Mouse (Mus musculus) E14TG2a.4 (cell line): ENCODE measurements around the gene Polr1e.

Experiments used
- H3K27me3 ChIP-seq: 2 replicates; pipeline ENCODE4 v1.6.1; 2014; ENCODE audit warnings: low read length, control low read depth; ENCODE audit not compliant: insufficient read depth
- H3K36me3 ChIP-seq: 2 replicates; pipeline ENCODE4 v1.6.1; 2014; ENCODE audit warnings: low read length, control low read depth; ENCODE audit not compliant: insufficient read depth
- H3K4me1 ChIP-seq: replicated peaks from 2 replicates; pipeline ENCODE4 v1.6.1; 2014; ENCODE audit warnings: low read depth, low read length, control low read depth
- H3K4me3 ChIP-seq: replicated peaks from 2 replicates; pipeline ENCODE4 v1.5.1; 2014; ENCODE audit warnings: mild to moderate bottlenecking, low read length
- H3K9me3 ChIP-seq: 2 replicates; pipeline ENCODE4 v1.6.1; 2014; ENCODE audit warnings: low read length, control low read depth
- CTCF ChIP-seq: conservative IDR thresholded peaks from 2 replicates; pipeline ENCODE4 v1.5.1; 2014; ENCODE audit warnings: low read length
- NANOG ChIP-seq: IDR thresholded peaks from 2 replicates; pipeline ENCODE4 v1.6.1; 2014; ENCODE audit warnings: borderline replicate concordance, low read length, mixed read lengths
- POU5F1 ChIP-seq: IDR thresholded peaks from 2 replicates; pipeline ENCODE4 v1.6.1; 2014; ENCODE audit warnings: low read length, borderline replicate concordance

Polr1e gene

DNA sequence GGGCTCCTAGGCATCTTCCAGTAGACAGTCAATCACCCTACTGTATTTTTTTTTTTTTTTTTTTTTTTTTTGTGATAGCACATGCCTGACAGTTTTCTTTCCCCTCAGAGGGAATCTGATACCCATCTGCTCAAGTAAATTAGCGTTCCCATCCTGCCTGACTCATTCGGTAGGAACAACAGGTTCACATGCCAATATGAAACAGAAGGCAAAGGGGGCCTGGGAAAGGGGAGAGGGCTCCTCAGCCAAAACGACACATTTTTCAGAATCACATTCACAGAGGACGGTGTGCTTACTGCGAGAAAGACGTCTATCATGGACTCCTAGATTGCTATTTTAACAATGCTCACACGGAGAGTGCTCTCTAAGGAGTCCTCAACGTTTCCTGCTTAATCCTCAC is 65.1 kb downstream of the Polr1e start:
- Histone ChIP-seq H3K4me3 (peak overlapping the region; percentile 84), H3K4me1 (peaks cover 44% of the 10 kb centered on the region), H3K27me3 (0 out of 2 replicates have a peak, but pooled peaks cover 8% of the 10 kb centered on the region), H3K36me3 (peaks cover 4% of the 10 kb centered on the region; the same call in 1 of the 2 replicates), H3K9me3 (peaks cover 3% of the 10 kb centered on the region; the same call in 1 of the 2 replicates)
- TF ChIP-seq POU5F1 (no peak), CTCF (no peak)

DNA sequence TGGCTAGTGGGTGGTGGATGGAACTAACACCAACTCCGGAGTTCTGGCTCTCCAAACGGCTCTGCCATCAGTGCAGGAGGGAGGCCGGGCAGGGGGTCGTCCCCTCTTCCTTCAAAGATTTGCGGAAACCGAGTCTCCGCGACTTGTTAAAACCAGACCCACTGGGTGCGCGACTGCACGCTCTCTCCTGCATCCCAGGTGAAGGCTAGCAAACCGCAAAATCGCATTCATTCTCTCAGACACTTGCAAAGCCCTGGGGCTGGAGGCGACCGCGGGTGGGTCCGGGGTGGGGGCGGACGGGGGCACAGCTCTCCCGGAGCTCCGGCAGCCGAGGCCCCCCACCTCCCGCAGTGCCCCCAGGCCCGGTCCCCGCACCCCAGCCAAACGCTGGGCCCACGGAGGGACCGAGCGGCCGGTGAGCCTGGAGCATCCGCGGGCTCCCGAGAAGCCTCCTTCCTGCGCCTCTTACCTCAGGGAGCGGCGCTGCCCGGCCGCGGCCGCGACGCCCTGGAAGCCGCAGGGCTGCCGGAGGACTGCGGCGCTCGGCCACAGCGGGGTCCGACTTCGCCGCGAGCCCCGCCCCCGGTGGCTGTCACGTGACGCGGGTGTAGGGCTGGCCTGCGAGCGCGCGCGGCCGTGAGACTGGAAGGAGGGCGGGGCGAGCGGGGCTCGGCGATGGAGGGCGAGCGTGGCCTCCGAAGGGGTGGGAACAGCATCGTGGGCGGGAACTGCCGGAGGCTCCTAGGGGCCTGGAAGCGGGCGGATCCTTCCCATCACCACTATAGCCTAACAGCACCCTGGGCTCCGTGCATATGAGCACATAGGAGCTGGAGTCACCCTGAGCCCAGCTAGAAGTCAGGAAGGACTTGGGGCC is 65.9 kb downstream of the Polr1e start, which contains the start of gene Fbxo10:
Fbxo10 (minus strand) TSS at position 584 of the 874 bp plus-strand sequence.
- peaks cover 6% of the 10 kb centered on the region; the same call in 1 of the 2 replicates for H3K9me3 ChIP-seq
- no peak for TF ChIP-seq POU5F1
- TF ChIP-seq CTCF: no peak
- TF ChIP-seq NANOG: no peak

DNA sequence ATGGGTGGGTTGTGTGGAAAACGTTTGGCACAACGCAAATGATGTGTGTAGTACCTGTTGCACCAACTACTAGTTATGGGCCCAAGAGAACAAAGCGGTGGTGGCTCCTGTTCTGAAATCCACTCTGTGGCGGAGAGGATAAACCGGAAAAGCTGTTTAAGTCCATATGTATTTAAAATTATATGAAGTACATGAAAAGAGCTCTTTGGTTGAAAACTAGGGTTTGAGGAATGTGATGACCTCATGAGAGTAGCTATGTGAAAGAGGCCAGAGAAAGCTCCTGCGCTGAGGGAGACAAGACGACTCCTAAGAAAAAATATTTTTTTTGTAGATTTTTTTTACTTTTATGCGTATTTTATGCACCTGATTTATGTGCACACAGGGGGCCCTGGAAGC is 66.5 kb downstream of the Polr1e start:
- TF ChIP-seq POU5F1: no peak
- no peak for TF ChIP-seq CTCF
- no peak for TF ChIP-seq NANOG

More for the DNA sequence above, 65.9 kb downstream of the Polr1e start, which contains the start of gene Fbxo10:
- peak within 1 kb of the TSS; percentile 84 for H3K4me3 ChIP-seq
- peaks cover 44% of the 10 kb centered on the region for H3K4me1 ChIP-seq
- no peaks in the 10 kb centered on the region for H3K36me3 ChIP-seq
- H3K27me3 ChIP-seq: 0 out of 2 replicates have a peak, but pooled peaks cover 8% of the 10 kb centered on the region

More for the DNA sequence above, 66.5 kb downstream of the Polr1e start:
- peaks cover 44% of the 10 kb centered on the region for H3K4me1 ChIP-seq
- H3K27me3 ChIP-seq: 0 out of 2 replicates have a peak, but pooled peaks cover 8% of the 10 kb centered on the region
- H3K4me3 ChIP-seq: peak overlapping the region; percentile 84
- H3K9me3 ChIP-seq: peaks cover 6% of the 10 kb centered on the region; the same call in 1 of the 2 replicates
- no peaks in the 10 kb centered on the region for H3K36me3 ChIP-seq
